Mouse (Mus musculus): Measurements from ENCODE around the gene Nav2. TPM values are rescaled to one million over a fixed set of nuclear protein-coding genes. Genes with fewer than 3 reads are reported as not detected.
A peak's percentile ranks its signal among the peaks of the same experiment; 100 is the strongest.

The Nav2 gene
- polyA plus RNA-seq, 1 experiment from 2014 or later = 22.5 TPM

DNA sequence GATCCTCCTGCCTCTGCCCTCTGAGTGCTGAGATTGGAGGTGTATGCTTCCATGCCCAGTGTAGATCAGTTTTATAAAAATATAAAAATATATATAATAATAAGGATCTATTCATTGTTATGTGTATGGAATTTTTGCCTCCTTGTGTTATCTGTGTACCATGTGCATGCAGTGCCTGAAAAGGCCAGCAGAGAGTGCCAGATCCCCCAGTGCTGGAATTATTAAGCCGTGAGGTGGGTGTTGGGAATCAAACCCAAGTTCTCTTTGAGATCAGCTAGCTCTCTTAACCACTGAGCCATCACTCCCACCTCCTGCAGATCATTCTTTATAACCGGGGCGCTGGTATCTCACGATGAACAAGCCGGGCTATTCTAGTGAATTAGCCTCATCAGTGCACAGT lies 346.5 kb downstream of the Nav2 start:
- Histone ChIP-seq H3K4me1 (ENCODE audit: control insufficient read depth, insufficient read depth, low read length) (peaks cover 8% of the 10 kb centered on the region; the same call in 1 of the 2 replicates), H3K9me3 (ENCODE audit: control insufficient read depth, low read length) (no peaks in the 10 kb centered on the region), H3K9ac (replicated peaks; ENCODE audit: low read length) (no peak overlapping the region), H3K4me3 (replicated peaks; ENCODE audit: low read depth, low read length) (no peak overlapping the region), H3K27ac (replicated peaks; ENCODE audit: low read depth, low read length) (no peak overlapping the region), H3K4me2 (ENCODE audit: low read length) (no peak overlapping the region), H3K27me3 (ENCODE audit: control insufficient read depth, insufficient read depth, low read length) (no peaks in the 10 kb centered on the region), H3K36me3 (ENCODE audit: control insufficient read depth, insufficient read depth, low read length) (no peaks in the 10 kb centered on the region)
- DNase-seq = no peak
- WGBS = 92% methylated on average over 5 of the region's 5 CpGs
- ATAC-seq (ENCODE audit: low FRiP score, low TSS enrichment) = no peak

DNA sequence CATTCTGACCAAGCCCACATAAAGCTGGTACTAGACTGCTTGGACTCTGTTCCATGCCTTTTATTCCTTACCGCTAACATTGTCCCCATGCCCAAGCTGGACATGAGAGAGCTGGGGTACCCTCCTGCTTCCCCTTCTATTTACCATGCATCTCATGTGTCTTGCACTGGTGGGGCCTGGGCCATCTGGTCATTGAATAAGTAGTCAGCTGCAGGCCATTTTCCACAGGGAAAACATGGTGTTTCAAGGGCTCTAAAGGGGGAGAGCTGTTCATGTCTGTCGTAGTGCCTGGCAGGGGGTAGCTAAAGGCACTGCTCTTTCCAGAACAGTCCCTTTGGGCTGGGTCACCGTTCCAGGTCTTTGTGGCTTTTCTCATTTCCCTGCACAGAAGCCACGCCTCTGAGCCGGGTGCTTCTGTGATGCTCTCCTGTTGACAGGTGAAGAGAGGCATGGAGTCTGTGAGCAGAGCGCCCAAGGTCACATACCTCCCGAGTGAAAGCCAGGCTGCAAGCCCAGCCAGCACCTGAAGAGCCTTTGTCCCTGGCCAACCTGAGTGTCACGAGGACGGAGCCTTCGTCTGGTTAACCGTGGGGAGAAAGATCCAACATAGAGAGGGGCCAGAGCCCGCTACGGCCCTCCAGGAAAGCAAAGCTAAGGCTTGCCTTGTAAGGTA lies 348.9 kb downstream of the Nav2 start:
- ATAC-seq (ENCODE audit: low FRiP score, low TSS enrichment) = no peak
- DNase-seq = no peak
- Histone ChIP-seq H3K27ac (replicated peaks; ENCODE audit: low read depth, low read length) (no peak overlapping the region), H3K9ac (replicated peaks; ENCODE audit: low read length) (no peak overlapping the region), H3K27me3 (ENCODE audit: control insufficient read depth, insufficient read depth, low read length) (no peaks in the 10 kb centered on the region), H3K36me3 (ENCODE audit: control insufficient read depth, insufficient read depth, low read length) (no peaks in the 10 kb centered on the region), H3K9me3 (ENCODE audit: control insufficient read depth, low read length) (no peaks in the 10 kb centered on the region), H3K4me2 (ENCODE audit: low read length) (no peak overlapping the region), H3K4me1 (ENCODE audit: control insufficient read depth, insufficient read depth, low read length) (peaks cover 21% of the 10 kb centered on the region), H3K4me3 (replicated peaks; ENCODE audit: low read depth, low read length) (no peak overlapping the region)
- 76% methylated on average over 13 of the region's 13 CpGs for WGBS

DNA sequence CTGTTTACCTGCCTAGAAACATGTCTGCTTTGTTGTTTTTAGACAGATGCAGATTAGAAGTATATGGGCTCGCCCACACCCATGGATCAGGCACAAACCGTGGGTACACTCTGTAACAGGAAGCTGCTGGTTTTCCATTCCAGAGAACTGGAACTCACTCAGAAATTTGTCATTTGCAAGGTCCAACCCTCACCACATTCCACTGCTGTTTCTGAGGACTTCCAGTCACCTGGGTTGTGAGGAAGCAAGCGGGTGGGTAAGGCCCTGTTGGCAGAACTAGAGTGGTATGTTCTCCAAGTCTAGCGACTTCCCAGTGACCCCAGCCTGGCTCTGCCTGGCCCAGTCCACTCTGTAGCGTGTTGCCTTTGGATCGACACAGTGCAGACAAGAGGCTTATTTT lies 349.6 kb downstream of the Nav2 start:
- DNase-seq (no peak), ATAC-seq (ENCODE audit: low FRiP score, low TSS enrichment) (no peak)
- Histone ChIP-seq H3K27me3 (ENCODE audit: control insufficient read depth, insufficient read depth, low read length) (no peaks in the 10 kb centered on the region), H3K27ac (replicated peaks; ENCODE audit: low read depth, low read length) (no peak overlapping the region), H3K4me2 (ENCODE audit: low read length) (no peak overlapping the region), H3K4me1 (ENCODE audit: control insufficient read depth, insufficient read depth, low read length) (peaks cover 21% of the 10 kb centered on the region), H3K4me3 (replicated peaks; ENCODE audit: low read depth, low read length) (no peak overlapping the region), H3K9ac (replicated peaks; ENCODE audit: low read length) (no peak overlapping the region), H3K36me3 (ENCODE audit: control insufficient read depth, insufficient read depth, low read length) (no peaks in the 10 kb centered on the region), H3K9me3 (ENCODE audit: control insufficient read depth, low read length) (no peaks in the 10 kb centered on the region)
- WGBS = 91% methylated on average over 6 of the region's 6 CpGs

DNA sequence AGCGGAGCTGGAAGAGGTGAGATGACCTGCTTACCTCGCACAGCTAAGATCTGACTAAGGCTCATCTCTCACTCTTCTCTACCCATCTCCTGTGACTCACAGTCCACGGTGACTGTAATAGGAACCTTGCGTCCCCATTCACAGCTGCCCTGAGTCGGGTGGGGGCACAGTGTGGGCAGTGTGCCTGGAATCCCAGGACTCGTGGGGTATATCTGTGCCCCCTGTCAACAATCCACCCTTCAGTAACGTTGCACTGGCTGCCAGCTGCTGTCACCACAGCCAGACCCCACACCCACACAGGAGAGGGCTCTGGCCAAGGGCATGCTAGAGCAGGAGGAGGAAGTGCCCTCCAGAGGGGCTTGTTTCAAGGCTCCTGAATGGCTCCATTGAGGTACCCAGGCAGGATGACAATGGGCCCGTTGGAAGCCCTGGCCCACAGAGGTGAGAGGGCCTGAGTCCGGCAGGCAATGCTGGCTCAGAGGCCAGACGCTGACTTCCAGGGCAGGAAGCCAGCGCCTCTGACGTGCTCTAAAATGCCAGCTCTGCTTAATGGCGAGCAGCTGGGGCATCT lies 353.5 kb downstream of the Nav2 start:
- H3K9me3 ChIP-seq (ENCODE audit: control insufficient read depth, low read length) = no peaks in the 10 kb centered on the region
- H3K4me3 ChIP-seq (replicated peaks; ENCODE audit: low read depth, low read length) = no peak overlapping the region
- ATAC-seq (ENCODE audit: low FRiP score, low TSS enrichment) (peak; percentile 48), DNase-seq (peak; percentile 49)
- H3K27ac ChIP-seq (replicated peaks; ENCODE audit: low read depth, low read length) = no peak overlapping the region
- WGBS = 72% methylated on average over 13 of the region's 13 CpGs
- H3K4me2 ChIP-seq (ENCODE audit: low read length) = no peak overlapping the region
- H3K4me1 ChIP-seq (ENCODE audit: control insufficient read depth, insufficient read depth, low read length) = peaks cover 21% of the 10 kb centered on the region
- no peaks in the 10 kb centered on the region for H3K27me3 ChIP-seq (ENCODE audit: control insufficient read depth, insufficient read depth, low read length)
- H3K9ac ChIP-seq (replicated peaks; ENCODE audit: low read length) = no peak overlapping the region
- H3K36me3 ChIP-seq (ENCODE audit: control insufficient read depth, insufficient read depth, low read length) = no peaks in the 10 kb centered on the region

DNA sequence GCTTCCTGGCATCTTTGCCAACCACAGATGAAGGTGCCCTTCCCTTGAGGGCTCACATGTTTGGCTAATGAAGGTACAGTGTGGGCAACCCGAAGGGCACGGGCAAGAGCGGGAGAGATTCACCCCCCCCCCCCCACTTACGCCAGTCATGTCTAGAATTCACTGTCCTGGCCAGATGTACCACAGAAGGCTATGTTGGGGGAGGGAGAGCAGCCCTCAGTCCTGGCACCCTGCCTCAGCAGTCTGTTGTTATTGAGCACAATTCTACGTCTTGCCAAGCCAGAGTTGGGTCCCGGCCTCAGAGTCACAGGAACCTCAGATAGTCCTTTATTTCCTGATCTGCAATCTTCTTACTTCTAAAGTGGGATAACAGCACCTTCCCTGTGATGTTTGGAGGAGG lies 357.9 kb downstream of the Nav2 start:
- Histone ChIP-seq H3K9ac (replicated peaks; ENCODE audit: low read length) (no peak overlapping the region), H3K4me1 (ENCODE audit: control insufficient read depth, insufficient read depth, low read length) (no peaks in the 10 kb centered on the region; the same call in 1 of the 2 replicates), H3K36me3 (ENCODE audit: control insufficient read depth, insufficient read depth, low read length) (no peaks in the 10 kb centered on the region), H3K4me2 (ENCODE audit: low read length) (no peak overlapping the region), H3K9me3 (ENCODE audit: control insufficient read depth, low read length) (no peaks in the 10 kb centered on the region), H3K27me3 (ENCODE audit: control insufficient read depth, insufficient read depth, low read length) (no peaks in the 10 kb centered on the region), H3K4me3 (replicated peaks; ENCODE audit: low read depth, low read length) (no peak overlapping the region), H3K27ac (replicated peaks; ENCODE audit: low read depth, low read length) (no peak overlapping the region)
- no peak for ATAC-seq (ENCODE audit: low FRiP score, low TSS enrichment)
- no peak for DNase-seq
- 82% methylated on average over 6 of the region's 6 CpGs for WGBS

DNA sequence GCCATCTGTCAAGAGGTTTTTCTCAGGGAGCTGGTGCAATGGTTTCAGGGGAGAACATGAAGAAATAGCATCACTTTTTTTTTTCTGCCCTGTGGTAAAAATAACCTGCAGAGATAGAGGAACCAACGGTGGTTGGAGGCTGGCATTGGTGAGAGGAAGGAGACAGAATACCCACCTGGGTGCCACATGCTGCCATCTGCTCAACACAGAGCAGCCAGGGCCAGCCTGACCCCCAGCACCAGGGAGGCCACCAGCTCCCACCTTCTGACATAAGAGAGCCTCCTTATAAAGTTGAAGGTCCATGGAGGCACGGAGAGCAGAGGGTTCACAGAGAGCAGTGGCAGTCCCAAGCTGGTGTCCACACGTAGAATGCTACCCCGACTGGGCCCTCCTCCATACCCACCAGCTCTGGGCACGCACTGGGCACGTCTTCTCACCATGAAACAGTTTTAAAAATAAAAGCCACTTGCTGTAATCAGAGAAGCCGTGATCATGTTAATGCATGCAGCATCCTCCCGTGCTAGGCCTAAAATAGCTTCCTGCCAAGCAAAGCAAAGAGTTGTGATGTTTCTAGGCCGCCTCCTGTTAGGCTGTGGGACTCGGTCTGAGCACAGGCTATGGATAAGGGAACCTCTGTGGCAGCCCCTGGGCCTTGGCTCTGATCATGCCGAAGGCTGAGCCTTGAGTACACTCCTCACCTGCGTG lies 359.3 kb downstream of the Nav2 start:
- no peak overlapping the region for H3K27ac ChIP-seq (replicated peaks; ENCODE audit: low read depth, low read length)
- 90% methylated on average over 12 of the region's 12 CpGs for WGBS
- no peaks in the 10 kb centered on the region for H3K36me3 ChIP-seq (ENCODE audit: control insufficient read depth, insufficient read depth, low read length)
- H3K4me3 ChIP-seq (replicated peaks; ENCODE audit: low read depth, low read length) = no peak overlapping the region
- no peaks in the 10 kb centered on the region for H3K27me3 ChIP-seq (ENCODE audit: control insufficient read depth, insufficient read depth, low read length)
- no peak overlapping the region for H3K9ac ChIP-seq (replicated peaks; ENCODE audit: low read length)
- no peak for ATAC-seq (ENCODE audit: low FRiP score, low TSS enrichment)
- no peak for DNase-seq
- H3K9me3 ChIP-seq (ENCODE audit: control insufficient read depth, low read length) = no peaks in the 10 kb centered on the region
- no peak overlapping the region for H3K4me2 ChIP-seq (ENCODE audit: low read length)
- 0 out of 2 replicates have a peak, but pooled peaks cover 2% of the 10 kb centered on the region for H3K4me1 ChIP-seq (ENCODE audit: control insufficient read depth, insufficient read depth, low read length)

DNA sequence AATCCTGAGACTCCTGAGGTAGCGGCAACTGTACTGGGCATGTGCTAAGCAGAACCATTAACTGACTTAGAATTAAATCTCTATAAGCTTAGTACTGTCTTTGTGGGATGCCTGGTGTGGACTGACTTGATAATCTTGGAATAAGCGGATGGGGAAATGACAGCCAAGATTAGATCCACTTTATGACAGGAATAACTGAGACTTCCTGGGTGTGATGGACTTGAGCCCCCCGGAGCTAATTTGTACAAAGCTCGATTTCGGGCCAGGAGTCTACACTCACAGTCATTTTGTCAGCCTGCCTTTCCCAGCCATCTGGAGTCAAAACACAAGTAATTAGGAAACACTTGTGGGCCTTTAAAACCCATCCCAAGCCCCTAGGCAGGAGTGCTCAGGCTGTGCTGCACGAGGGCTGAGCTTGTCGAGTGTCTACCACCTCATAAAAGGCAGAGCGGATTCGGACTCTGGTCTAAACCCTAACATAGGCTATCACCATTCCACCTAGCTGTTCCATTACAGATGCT lies 359.9 kb downstream of the Nav2 start:
- no peak for ATAC-seq (ENCODE audit: low FRiP score, low TSS enrichment)
- Histone ChIP-seq H3K27me3 (ENCODE audit: control insufficient read depth, insufficient read depth, low read length) (no peaks in the 10 kb centered on the region), H3K4me1 (ENCODE audit: control insufficient read depth, insufficient read depth, low read length) (0 out of 2 replicates have a peak, but pooled peaks cover 6% of the 10 kb centered on the region), H3K9me3 (ENCODE audit: control insufficient read depth, low read length) (no peaks in the 10 kb centered on the region), H3K4me3 (replicated peaks; ENCODE audit: low read depth, low read length) (no peak overlapping the region), H3K9ac (replicated peaks; ENCODE audit: low read length) (no peak overlapping the region), H3K36me3 (ENCODE audit: control insufficient read depth, insufficient read depth, low read length) (no peaks in the 10 kb centered on the region), H3K27ac (replicated peaks; ENCODE audit: low read depth, low read length) (no peak overlapping the region), H3K4me2 (ENCODE audit: low read length) (no peak overlapping the region)
- DNase-seq = no peak
- 82% methylated on average over 9 of the region's 9 CpGs for WGBS

DNA sequence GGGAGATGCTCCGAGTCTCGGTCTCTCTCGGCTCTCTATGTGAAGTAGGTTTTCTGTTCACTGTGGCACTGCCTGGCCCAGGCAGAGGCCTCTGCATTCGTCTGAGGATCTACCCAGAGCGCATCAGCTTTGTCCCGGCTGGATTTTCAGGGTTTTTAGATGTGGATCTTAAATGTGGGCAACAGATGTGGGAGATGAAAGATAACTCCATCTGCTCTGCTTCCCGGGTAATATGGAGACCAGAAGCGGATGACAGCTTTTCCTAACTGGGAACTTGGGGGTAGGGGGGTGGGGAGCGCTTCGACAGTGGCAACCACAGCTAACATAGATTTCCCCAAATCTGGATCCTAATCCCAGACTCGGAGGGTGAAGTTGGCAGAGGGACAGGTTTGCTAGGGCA lies 362.3 kb downstream of the Nav2 start:
- H3K27me3 ChIP-seq (ENCODE audit: control insufficient read depth, insufficient read depth, low read length) = no peaks in the 10 kb centered on the region
- WGBS = 70% methylated on average over 11 of the region's 11 CpGs
- ATAC-seq (ENCODE audit: low FRiP score, low TSS enrichment) = no peak
- no peaks in the 10 kb centered on the region for H3K36me3 ChIP-seq (ENCODE audit: control insufficient read depth, insufficient read depth, low read length)
- no peak overlapping the region for H3K4me3 ChIP-seq (replicated peaks; ENCODE audit: low read depth, low read length)
- H3K27ac ChIP-seq (replicated peaks; ENCODE audit: low read depth, low read length) = no peak overlapping the region
- no peak for DNase-seq
- no peaks in the 10 kb centered on the region for H3K9me3 ChIP-seq (ENCODE audit: control insufficient read depth, low read length)
- H3K4me2 ChIP-seq (ENCODE audit: low read length) = no peak overlapping the region
- peaks cover 8% of the 10 kb centered on the region; the same call in 1 of the 2 replicates for H3K4me1 ChIP-seq (ENCODE audit: control insufficient read depth, insufficient read depth, low read length)
- H3K9ac ChIP-seq (replicated peaks; ENCODE audit: low read length) = no peak overlapping the region
